Mouse (Mus musculus) urinary bladder, postnatal 4 days (tissue): ENCODE data around the gene Rnf180.
"Not testable (repeated sequence)": the region's sequence is repeated elsewhere in the genome, so short reads cannot be mapped to it uniquely, and the experiment has no call there.

Source experiments
- DNase-seq, 2 experiments: peaks; one replicate each; pipeline ENCODE4 v3.0.0; 2021 to 2022; ENCODE audit warnings: low spot score in 2 of 2

Gene Rnf180

GRCm38 (mm10) chr13:105294715-105295114, at the start of gene Rnf180:
Gene Rnf180 (minus strand): TSS chr13:105294815.
- DNase-seq: no peak

- no peak for DNase-seq
Measured at GRCm38 (mm10) chr13:105331199-105331968, 36.8 kb upstream of the Rnf180 start.

GRCm38 (mm10) chr13:105326946-105327345, 32.3 kb upstream of the Rnf180 start:
- no peak for DNase-seq

GRCm38 (mm10) chr13:105316926-105317325, 22.3 kb upstream of the Rnf180 start:
- DNase-seq: no peak

GRCm38 (mm10) chr13:105316009-105316408, 21.4 kb upstream of the Rnf180 start:
- no peak for DNase-seq

GRCm38 (mm10) chr13:105312763-105313162, 18.1 kb upstream of the Rnf180 start:
- no peak for DNase-seq

- DNase-seq: not testable (repeated sequence)
Measured at GRCm38 (mm10) chr13:105310562-105310961, 15.9 kb upstream of the Rnf180 start.

GRCm38 (mm10) chr13:105305513-105305912, 10.9 kb upstream of the Rnf180 start:
- DNase-seq: no peak

- no peak for DNase-seq
Measured at GRCm38 (mm10) chr13:105304054-105304453, 9.4 kb upstream of the Rnf180 start.

GRCm38 (mm10) chr13:105300009-105300346, 5.4 kb upstream of the Rnf180 start:
- DNase-seq: no peak

- no peak for DNase-seq
Measured at GRCm38 (mm10) chr13:105299162-105300008, 4.8 kb upstream of the Rnf180 start.

GRCm38 (mm10) chr13:105293781-105294667, 591 bp downstream of the Rnf180 start:
- DNase-seq: peak; percentile 45 to 69

- peak; percentile 25 to 67 for DNase-seq
Measured at GRCm38 (mm10) chr13:105291816-105292215, 2.8 kb downstream of the Rnf180 start.

GRCm38 (mm10) chr13:105290594-105290993, 4.0 kb downstream of the Rnf180 start:
- no peak for DNase-seq

- no peak for DNase-seq
Measured at GRCm38 (mm10) chr13:105290021-105290420, 4.6 kb downstream of the Rnf180 start.

- no peak for DNase-seq
Measured at GRCm38 (mm10) chr13:105279397-105280018, 15.1 kb downstream of the Rnf180 start.

- DNase-seq: no peak
Measured at GRCm38 (mm10) chr13:105270394-105271094, 24.1 kb downstream of the Rnf180 start.

- DNase-seq: no peak
Measured at GRCm38 (mm10) chr13:105267464-105267863, 27.2 kb downstream of the Rnf180 start.

GRCm38 (mm10) chr13:105266746-105267145, 27.9 kb downstream of the Rnf180 start:
- no peak for DNase-seq

GRCm38 (mm10) chr13:105256757-105257433, 37.7 kb downstream of the Rnf180 start:
- no peak for DNase-seq
